Mouse (Mus musculus) granulocyte monocyte progenitor cell, adult 5-6 weeks (primary cell): ENCODE data around the gene Rai1. TPM values are rescaled to one million over a fixed set of nuclear protein-coding genes. Genes with fewer than 3 reads are reported as not detected.

Experiments used
- ATAC-seq: replicated peaks from 2 replicates; pipeline ENCODE4 v1.8.0; 2016; ENCODE audit warnings: mild to moderate bottlenecking, moderate TSS enrichment, inconsistent platforms; ENCODE audit not compliant: poor library complexity, severe bottlenecking
- total RNA-seq, 2 experiments: library from RNA; stranded (forward) in 1 of 2; stranded (reverse) in 1 of 2; fragments of 200-712, 200-1000 nt in 1 of 2; fragments of >200 nt in 1 of 2; fragmentation: Nextera tagmentation in 1 of 2; gene quantifications; 2 replicates each; pipeline ENCODE4 v1.2.3; 2014 to 2017

The Rai1 gene
- total RNA-seq, 2 experiments from 2014 or later = 11.0 to 37.5 TPM

GRCm38 (mm10) chr11:60185396-60186231 lies 80.8 kb downstream of the Rai1 start:
- ATAC-seq = peak; percentile 90

DNA sequence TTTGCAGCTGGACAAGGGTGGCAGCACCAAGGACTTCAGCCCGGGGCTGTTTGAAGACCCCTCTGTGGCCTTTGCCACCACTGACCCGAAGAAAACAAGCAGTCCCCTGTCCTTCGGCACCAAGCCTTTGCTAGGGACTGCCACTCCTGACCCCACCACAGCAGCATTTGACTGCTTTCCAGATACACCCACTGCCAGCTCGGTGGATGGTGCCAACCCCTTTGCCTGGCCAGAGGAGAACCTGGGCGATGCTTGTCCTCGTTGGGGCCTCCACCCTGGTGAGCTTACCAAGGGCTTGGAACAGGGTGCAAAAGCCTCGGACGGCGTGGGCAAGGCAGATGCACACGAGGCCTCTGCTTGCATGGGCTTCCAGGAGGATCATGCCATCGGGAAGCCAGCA lies 82.3 kb downstream of the Rai1 start:
- no peak for ATAC-seq

DNA sequence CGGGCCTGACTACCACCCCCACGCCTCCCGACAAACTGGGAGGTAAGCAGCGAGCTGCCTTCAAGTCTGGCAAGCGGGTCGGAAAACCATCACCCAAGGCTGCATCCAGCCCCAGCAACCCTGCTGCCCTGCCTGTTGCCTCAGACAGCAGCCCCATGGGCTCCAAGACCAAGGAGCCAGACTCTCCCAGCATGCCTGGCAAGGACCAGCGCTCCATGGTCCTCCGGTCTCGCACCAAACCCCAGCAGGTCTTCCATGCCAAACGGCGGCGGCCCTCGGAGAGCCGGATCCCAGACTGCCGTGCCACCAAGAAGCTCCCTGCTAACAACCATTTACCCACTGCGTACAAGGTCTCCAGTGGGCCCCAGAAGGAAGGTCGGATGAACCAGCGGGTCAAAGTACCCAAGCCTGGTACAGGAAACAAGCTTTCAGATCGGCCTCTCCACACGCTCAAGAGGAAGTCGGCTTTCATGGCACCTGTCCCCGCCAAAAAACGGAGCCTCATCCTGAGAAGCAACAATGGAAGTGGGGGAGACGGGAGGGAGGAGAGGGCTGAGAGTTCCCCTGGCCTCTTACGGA lies 83.6 kb downstream of the Rai1 start:
- ATAC-seq = no peak

DNA sequence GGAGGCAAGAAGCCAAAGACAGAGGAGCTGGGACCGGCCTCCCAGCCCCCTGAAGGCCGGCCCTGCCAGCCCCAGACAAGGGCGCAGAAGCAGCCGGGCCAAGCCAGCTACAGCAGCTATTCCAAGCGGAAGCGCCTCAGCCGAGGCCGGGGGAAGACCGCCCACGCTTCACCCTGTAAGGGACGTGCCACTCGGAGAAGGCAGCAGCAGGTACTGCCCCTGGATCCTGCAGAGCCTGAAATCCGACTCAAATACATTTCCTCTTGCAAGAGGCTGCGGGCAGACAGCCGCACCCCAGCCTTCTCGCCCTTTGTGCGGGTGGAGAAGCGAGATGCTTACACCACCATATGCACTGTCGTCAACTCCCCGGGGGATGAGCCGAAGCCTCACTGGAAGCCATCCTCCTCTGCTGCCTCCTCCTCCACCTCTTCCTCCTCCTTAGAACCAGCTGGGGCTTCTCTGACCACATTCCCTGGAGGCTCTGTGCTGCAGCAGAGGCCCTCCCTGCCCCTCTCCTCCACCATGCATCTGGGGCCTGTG lies 84.8 kb downstream of the Rai1 start:
- no peak for ATAC-seq

DNA sequence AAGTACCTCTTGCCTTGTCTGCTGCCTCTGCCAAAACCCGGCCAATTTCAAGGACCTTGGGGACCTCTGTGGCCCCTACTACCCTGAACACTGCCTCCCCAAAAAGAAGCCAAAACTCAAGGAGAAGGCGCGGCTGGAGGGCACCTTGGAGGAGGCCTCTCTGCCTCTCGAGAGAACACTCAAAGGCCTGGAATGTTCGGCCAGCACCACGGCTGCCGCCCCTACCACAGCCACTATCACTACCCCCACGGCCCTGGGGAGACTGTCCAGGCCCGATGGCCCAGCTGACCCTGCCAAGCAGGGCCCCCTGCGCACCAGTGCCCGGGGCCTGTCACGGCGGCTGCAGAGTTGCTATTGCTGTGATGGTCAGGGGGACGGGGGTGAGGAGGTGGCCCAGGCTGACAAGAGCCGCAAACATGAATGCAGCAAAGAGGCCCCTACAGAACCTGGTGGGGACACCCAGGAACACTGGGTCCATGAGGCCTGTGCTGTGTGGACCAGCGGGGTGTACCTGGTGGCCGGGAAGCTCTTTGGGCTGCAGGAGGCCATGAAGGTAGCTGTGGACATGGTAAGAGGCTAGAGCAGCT lies 85.3 kb downstream of the Rai1 start:
- no peak for ATAC-seq

- ATAC-seq = no peak
These were observed 87.7 kb downstream of the Rai1 start for GRCm38 (mm10) chr11:60192534-60192933.

DNA sequence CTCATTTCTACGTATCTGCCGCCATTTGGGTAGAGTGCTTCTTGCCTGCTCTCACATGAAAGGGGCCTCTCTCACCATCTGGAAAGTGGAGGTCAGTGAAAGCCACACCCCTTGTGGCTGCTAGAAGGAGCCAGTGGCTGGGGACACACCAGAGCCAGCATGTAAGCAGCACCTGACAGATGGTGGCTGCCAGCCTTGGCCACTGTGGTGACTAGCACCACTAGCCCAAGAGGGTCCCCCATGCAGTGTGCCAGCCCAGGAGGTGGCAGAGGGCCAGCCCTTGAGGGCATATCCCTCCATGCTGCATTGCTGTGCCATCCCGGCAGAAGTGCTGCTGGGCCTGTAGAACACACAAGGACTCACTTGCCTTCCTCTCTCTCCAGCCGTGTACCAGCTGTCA lies 88.7 kb downstream of the Rai1 start:
- ATAC-seq = no peak

- ATAC-seq = no peak
These were observed 90.3 kb downstream of the Rai1 start for GRCm38 (mm10) chr11:60195108-60195507.

DNA sequence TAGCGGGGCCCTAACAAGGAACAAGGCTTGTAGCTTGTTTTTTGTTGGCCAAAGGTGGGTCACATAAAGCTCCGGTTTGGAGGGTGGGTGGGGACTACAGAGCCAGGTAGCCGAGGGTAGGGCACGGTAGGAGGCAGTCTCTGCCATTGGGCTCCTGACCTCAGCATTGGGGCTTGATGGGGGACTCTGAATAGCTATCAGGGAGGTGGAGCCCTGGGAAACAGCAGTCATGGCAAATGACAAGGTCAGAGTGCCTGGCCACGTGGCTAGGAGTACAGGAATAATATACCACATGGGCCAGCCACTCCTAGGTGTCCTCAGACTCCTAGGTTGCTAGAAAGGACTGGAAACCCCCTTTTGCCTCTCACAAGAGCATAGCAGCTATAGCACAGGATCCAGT lies 91.5 kb downstream of the Rai1 start:
- no peak for ATAC-seq

- no peak for ATAC-seq
These were observed 93.3 kb downstream of the Rai1 start for GRCm38 (mm10) chr11:60197998-60198619.

DNA sequence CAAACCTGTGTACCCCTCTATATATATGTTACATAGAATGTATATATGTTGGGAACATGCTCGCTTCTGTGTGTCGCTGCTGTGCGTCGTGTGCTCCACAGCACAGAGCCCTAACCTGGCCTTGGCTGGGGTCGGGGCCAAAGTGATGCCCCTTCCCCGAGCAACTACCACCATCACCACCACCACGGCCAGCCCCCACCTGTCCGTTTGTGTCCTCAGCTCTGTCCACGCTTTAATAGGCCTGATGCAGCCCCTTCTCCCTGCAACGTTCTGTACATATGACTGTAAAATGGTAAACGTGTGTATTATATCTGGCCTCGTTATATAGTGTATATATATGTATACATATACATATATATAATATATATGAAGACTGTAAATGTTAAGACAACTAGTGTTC lies 93.8 kb downstream of the Rai1 start:
- no peak for ATAC-seq

GRCm38 (mm10) chr11:60199702-60200184 lies 94.9 kb downstream of the Rai1 start:
- ATAC-seq = peak; percentile 83

DNA sequence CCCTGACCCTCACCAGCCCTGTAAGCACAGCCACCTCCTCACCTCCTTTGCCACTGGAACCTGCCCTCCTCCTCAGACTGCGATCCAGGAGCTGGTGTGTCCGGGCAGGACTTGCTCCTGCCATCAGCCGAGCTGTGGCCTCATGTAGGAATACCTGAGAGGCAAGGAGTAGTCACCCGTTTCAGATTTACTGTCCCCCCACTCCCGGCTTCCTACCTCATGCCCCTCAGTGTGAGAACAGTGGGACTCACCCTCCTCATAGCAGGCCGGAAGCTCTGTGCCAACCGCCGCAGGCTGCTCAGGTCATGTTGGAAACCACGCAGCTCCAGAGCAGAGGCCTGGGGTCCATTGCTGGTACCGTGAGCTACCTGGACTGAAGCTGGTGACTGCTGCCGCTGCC lies 95.6 kb downstream of the Rai1 start:
- ATAC-seq = no peak

DNA sequence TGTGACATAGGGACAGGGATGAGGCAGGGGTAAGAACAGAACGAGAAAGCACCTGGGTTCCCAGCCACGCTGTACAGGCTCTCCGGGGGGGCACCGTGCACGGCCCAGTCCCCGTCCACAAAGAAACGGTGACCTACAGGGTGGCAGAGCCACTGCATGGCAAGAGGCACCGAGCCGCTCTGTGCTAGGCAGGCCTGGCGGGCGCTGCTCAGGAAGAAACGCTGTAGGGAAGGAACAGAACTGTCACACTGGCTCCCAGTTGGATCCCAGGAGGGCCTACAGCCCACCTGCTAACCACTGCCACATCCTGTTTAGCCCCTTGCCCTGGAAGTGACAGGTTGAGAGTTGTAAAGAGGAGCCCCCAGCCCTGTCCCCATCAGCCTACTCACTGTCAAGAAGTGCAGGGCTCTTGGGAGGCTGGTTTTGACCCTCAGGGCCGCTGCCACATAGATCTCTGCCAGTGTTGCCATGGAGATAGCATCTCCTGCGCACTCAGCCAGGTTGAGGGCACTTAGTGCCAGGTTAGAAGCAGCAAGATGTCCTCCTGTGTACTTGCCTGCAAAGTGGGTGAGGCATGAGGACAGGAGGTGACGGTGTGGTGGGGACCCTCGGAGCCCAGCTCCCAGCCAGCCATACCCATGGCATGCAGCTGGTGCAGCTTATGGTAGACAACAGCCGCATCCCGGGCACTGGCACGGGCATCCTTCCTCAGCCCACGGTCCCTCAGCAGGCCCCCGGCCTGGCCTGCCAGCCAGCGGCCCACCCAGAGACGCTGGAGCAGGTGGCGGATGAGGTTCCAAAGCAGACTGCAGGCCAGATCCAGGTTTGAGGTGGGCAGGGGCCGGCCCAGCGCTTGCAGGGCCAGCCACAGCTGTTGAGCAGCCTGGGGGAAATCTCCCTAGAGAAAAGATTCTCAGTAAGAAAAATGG lies 98.2 kb downstream of the Rai1 start:
- ATAC-seq = no peak

- peak; percentile 52 for ATAC-seq
These were observed 100.2 kb downstream of the Rai1 start for GRCm38 (mm10) chr11:60205026-60205425.

GRCm38 (mm10) chr11:60206207-60206606 lies 101.4 kb downstream of the Rai1 start:
- no peak for ATAC-seq

GRCm38 (mm10) chr11:60208201-60208600 lies 103.4 kb downstream of the Rai1 start:
- no peak for ATAC-seq

DNA sequence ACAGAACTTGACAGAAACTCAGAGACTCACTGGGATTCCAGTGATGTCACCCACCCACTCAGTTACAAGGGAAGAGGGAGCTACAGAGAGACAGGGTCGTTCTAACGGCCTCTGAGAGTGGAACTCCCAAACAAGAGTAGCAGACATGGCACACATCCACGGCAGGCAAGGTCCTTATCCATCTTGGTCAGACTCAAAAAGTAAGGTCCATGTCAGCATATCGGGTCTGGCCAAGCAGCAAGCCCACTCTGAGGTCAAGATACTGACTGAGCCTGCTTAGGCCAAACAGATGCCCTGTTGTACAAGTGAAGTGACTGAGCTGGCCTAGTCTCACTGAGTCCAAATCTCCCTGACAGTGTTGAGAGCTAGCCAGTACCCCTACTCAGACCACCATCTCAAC lies 103.9 kb downstream of the Rai1 start:
- no peak for ATAC-seq

DNA sequence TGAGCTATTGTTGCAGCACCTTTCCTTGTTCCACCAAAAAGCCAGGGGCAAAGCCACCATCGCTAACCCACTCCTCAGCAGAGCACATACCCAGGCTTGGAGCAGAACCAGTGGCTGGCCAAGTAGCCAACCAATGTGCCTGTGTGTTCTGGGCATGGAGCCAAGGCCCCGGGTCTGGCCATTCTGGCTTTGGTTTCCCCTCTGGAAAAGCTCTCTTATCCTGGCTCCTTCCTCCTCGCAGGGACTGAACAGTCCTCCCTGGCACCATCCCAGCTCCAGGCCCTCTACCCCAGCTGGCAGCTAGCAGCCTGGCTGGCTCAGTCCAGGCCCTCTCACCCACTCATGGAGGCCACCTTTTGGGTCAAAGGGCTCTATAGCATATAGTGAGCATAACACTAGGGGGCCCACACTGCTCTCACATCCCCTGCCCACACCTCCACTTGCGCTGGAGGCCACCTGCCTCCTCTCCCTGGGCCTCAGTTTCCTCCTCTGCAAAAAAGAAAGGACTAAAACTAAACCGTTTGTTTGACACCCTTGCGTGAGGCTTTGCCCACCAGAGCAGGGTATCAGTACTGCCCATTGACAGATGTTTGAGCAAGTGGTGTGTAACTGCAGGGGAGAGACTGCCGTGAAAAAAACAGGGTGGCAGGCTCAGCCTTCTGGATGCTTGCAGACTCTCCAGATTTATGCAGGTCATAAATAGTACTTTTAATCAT lies 104.6 kb downstream of the Rai1 start:
- ATAC-seq = no peak
